Mouse (Mus musculus): ENCODE results near the gene Smarcd1. TPM values are rescaled to one million over a fixed set of nuclear protein-coding genes. Genes with fewer than 3 reads are reported as not detected.

Smarcd1 gene
- 15.6 TPM for polyA plus RNA-seq (2017; shearing (Covaris generic))

DNA sequence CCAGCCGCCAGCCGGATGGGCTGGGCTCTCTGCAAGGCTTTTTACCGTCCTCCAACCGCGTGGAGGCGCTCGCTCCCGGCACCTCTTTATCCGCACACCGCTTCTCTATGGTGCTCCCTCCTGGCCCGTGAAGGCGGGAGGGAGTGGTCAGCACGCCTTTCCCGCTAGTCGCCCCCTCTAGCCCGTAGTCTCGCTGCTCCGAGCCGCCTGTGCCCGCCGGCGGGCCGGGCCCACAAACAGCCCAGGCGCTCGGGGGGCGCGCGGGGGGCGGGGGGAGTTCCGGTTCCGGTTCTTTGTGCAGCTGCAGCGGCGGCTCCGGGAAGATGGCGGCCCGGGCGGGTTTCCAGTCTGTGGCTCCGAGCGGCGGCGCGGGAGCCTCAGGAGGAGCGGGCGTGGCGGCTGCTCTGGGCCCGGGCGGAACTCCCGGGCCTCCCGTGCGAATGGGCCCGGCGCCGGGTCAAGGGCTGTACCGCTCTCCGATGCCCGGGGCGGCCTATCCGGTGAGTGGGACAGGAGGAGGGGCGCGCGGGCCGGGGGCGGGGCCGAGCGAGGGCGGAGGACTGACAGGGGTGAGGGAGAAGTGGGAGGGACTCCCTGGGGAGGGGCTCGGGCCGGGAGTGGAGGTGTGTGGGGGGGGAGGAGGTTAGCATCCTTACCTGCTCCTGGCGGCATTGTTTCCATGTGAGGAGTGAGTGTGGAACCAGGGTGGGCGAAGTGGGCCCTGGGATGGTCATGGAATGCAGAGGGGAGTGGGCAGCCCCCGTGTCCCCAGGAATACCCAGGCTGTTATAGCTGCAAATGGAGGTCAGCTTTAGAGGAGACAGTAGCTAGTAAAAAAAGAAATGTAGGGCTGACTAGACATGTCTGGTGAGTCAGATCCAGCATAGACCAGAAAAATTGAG, at the start of gene Smarcd1:
Gene Smarcd1 (plus strand): TSS at position 131 of the 902 bp plus-strand sequence.

DNA sequence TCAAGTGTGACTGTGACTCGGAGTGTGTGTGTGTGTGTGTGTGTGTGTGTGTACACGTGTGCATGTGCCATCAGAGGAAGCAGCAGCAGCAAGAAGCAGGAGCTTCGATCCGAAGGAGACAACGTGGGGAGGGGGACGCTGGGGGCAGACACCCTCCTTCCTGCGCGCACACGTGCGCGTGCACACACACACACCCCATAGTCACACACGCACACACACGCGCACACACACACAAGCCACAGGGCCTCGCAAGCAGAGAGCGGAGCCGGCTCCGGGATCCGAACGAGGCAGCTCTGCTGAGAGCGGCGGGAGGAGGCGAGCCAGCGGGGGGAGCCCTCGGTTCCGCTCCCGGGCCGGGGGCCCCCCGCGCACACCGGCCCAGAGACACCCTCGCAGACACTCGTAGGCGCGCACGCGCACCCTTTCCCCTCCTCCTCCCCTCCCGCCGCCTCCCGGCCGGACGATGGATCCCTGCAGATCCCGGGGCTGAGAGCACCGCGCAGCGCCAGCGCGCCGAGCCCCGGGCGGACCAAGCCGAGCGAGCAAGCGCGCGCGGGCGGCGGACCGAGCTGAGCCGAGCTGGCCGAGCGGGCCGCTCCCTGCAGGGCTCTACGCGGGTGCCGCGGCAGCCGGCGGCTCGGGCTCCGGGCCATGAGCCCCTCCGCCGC, 31.6 kb upstream of the Smarcd1 start, which contains the start of gene Asic1:
Gene Asic1 (plus strand): TSS at position 215 of the 668 bp plus-strand sequence.

DNA sequence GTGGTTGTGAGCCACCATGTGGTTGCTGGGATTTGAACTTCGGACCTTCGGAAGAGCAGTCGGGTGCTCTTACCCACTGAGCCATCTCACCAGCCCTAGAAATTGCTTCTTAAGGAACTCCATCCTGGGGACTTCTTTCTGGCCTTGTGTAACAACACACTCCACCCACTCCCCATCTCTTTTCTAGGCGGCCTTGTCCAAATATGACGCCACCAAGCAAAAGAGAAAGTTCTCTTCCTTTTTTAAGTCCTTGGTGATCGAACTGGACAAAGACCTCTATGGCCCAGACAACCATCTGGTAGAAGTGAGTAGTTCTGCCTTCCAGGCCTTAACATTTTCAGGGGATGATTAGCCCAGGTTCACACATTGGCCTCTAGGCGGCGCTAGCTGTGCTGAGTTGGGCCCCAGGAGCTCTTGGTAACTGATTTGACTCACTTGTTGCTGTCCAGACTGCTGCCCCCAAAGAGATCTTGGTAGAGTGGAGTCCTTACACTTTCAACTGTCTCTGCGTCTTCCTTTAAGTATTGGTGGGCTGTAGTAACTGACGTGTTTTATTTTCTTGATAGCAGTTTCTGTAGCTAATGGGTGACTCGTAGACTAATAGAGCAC, 3.6 kb downstream of the Smarcd1 start, which contains the start of gene Gm17349:
Gene Gm17349 (minus strand): TSS at position 51 of the 609 bp plus-strand sequence.

DNA sequence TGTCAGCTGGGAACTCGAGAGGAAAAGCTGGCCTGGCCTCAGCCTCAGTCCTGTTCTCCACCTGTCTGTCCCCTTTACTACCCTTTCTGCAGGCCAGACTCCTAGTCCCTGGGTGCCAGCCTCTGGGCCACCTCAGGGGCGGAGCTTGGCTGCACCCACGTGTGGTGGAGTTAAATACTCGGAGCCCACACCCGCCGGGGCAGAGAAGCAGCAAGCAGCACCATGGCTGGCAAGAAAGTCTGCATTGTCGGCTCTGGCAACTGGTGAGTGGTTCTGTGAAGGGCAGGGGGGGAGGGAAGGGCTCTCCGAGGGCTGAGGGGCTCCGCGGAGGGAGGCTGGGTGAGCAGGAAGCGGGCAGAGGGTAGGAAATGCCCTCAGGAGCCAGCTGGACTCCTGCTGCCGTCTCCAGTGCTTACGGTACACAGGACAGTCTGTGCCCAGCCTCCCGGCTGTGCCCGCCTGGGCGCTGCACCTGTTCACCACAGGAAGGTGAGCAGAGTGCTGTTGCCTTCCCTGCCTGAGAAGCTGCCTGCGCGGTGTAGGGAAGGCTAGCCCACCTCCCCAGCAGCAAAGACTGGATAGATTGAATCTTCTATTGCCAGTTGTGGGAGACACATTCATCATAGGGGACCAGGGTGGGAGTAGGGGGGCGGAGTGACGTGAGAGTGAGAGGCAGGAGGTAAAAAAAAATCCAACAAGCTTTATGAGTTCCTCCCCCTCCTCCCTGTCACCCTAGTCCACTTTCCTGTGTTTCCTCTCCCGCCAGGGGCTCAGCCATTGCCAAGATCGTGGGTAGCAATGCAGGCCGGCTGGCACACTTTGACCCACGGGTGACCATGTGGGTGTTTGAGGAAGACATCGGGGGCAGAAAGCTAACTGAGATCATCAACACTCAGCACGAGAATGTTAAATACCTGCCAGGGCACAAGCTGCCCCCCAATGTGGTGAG, 15.7 kb downstream of the Smarcd1 start, which contains the start of gene Gpd1:
Gene Gpd1 (plus strand): TSS at position 130 of the 949 bp plus-strand sequence.

DNA sequence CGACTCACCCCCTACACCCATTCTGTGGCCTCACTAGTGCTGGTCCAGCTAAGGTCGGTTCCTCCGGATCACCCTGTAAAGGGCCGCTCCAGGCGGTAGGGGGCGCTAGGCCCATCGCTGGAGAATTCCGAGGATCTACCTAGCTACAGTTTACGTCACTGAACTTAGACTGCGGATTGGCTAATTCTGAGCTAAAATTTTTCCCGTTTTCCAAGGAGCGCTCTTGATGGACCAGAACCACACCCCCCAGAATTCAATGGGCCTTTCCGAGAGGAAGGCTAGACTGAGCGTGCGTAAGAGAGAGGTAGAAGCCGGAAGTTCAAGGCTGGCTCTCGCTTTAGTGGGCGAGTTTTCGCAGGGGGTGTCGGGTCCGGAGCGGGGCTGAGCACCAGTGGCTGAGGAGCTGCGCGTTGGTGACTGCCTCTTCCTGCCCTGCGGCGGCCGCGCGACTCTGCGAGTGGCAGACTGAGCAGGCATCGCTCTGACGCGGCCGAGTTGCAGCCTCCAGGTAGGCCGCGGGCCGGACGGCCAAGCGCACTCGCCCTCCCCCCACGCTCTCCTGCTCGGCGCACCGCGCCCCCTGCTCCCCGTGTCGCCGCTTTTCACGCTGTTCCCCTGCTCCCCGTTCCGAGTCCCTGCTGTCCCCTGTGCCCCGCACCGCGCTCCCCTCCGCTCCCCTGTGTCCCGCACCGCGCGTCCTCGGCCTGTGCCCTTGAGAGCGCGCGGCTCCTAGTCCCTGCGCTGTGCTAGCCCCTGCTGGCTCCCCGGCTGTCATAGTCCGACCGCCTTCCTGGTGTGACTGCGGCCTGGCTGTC, 23.6 kb downstream of the Smarcd1 start, which contains the start of gene Cox14:
Gene Cox14 (plus strand): TSS at position 278 of the 815 bp plus-strand sequence.

Other genes starting within 250 kb of the Smarcd1 start
- 13.5 TPM for gene Nckap5l, start 244.4 kb upstream of the Smarcd1 start, polyA plus RNA-seq (2017; shearing (Covaris generic))
- gene Bcdin3d, start 227.4 kb upstream of the Smarcd1 start, polyA plus RNA-seq (2017; shearing (Covaris generic)): 30.3 TPM
- gene Faim2, start 174.0 kb upstream of the Smarcd1 start, polyA plus RNA-seq (2017; shearing (Covaris generic)): 0.02 TPM
- not detected for gene Aqp2, start 123.1 kb upstream of the Smarcd1 start, polyA plus RNA-seq (2017; shearing (Covaris generic))
- gene Aqp5, start 111.3 kb upstream of the Smarcd1 start, polyA plus RNA-seq (2017; shearing (Covaris generic)): not detected
- gene Aqp6, start 100.7 kb upstream of the Smarcd1 start, polyA plus RNA-seq (2017; shearing (Covaris generic)): not detected
- 38.8 TPM for gene Racgap1, start 50.5 kb upstream of the Smarcd1 start, polyA plus RNA-seq (2017; shearing (Covaris generic))
- 0.38 TPM for gene Asic1, start 31.8 kb upstream of the Smarcd1 start, polyA plus RNA-seq (2017; shearing (Covaris generic))
- gene Gm17349, start 3.4 kb downstream of the Smarcd1 start, polyA plus RNA-seq (2017; shearing (Covaris generic)): not detected
- gene Gpd1, start 15.4 kb downstream of the Smarcd1 start, polyA plus RNA-seq (2017; shearing (Covaris generic)): 0.76 TPM
- gene Cox14, start 23.5 kb downstream of the Smarcd1 start, polyA plus RNA-seq (2017; shearing (Covaris generic)): 172 TPM
- 102 TPM for gene Cers5, start 70.8 kb downstream of the Smarcd1 start, polyA plus RNA-seq (2017; shearing (Covaris generic))
- gene Lima1, start 173.3 kb downstream of the Smarcd1 start, polyA plus RNA-seq (2017; shearing (Covaris generic)): 7.5 TPM

Measured in inflammation-experienced regulatory T-cells, adult 16 weeks (primary cell).